Mouse (Mus musculus) kidney, postnatal 4 days (tissue): ENCODE data around the gene Agtrap.
"Not testable (repeated sequence)": the region's sequence is repeated elsewhere in the genome, so short reads cannot be mapped to it uniquely, and the experiment has no call there.

Source experiments
- DNase-seq, 2 experiments: peaks; one replicate each; pipeline ENCODE4 v3.0.0; 2021; ENCODE audit warnings: mixed read lengths in 2 of 2

The Agtrap gene

GRCm38 (mm10) chr4:148074521-148075189 is 13.2 kb downstream of the Agtrap start:
- peak in 1 of 2 experiments; percentile 4 for DNase-seq

GRCm38 (mm10) chr4:148071508-148071907 is 16.3 kb downstream of the Agtrap start:
- peak in 1 of 2 experiments; percentile 46 for DNase-seq

GRCm38 (mm10) chr4:148069602-148070218 is 18.1 kb downstream of the Agtrap start:
- no peak for DNase-seq

GRCm38 (mm10) chr4:148067346-148067745 is 20.5 kb downstream of the Agtrap start:
- DNase-seq: no peak

GRCm38 (mm10) chr4:148066401-148066744 is 21.5 kb downstream of the Agtrap start:
- peak; percentile 55 to 75 for DNase-seq

GRCm38 (mm10) chr4:148065702-148066400 is 22.0 kb downstream of the Agtrap start:
- peak; percentile 47 to 53 for DNase-seq

- DNase-seq: no peak
Measured at GRCm38 (mm10) chr4:148061086-148061480, 26.7 kb downstream of the Agtrap start.

GRCm38 (mm10) chr4:148060120-148061085 is 27.4 kb downstream of the Agtrap start:
- peak; percentile 71 to 77 for DNase-seq

GRCm38 (mm10) chr4:148058993-148059392 is 28.8 kb downstream of the Agtrap start:
- DNase-seq: no peak

- no peak for DNase-seq
Measured at GRCm38 (mm10) chr4:148058218-148058819, 29.5 kb downstream of the Agtrap start.

GRCm38 (mm10) chr4:148057661-148058209 is 30.1 kb downstream of the Agtrap start:
- DNase-seq: peak in 1 of 2 experiments; percentile 31

GRCm38 (mm10) chr4:148056801-148057200 is 31.0 kb downstream of the Agtrap start:
- peak in 1 of 2 experiments; percentile 35 for DNase-seq

- no peak for DNase-seq
Measured at GRCm38 (mm10) chr4:148056246-148056645, 31.6 kb downstream of the Agtrap start.

- no peak for DNase-seq
Measured at GRCm38 (mm10) chr4:148054961-148055695, 32.7 kb downstream of the Agtrap start.

- DNase-seq: no peak
Measured at GRCm38 (mm10) chr4:148053417-148053920, 34.4 kb downstream of the Agtrap start.

GRCm38 (mm10) chr4:148052976-148053375 is 34.9 kb downstream of the Agtrap start:
- no peak for DNase-seq

GRCm38 (mm10) chr4:148051886-148052285 is 35.9 kb downstream of the Agtrap start:
- no peak for DNase-seq

- DNase-seq: no peak
Measured at GRCm38 (mm10) chr4:148051046-148051776, 36.6 kb downstream of the Agtrap start.

GRCm38 (mm10) chr4:148050396-148050914 is 37.4 kb downstream of the Agtrap start:
- DNase-seq: not testable (repeated sequence)

GRCm38 (mm10) chr4:148046450-148047031 is 41.3 kb downstream of the Agtrap start:
- peak; percentile 31 to 54 for DNase-seq
